Mouse (Mus musculus) adrenal gland, postnatal 4 days (tissue): ENCODE data around the gene Reg4. TPM values are rescaled to one million over a fixed set of nuclear protein-coding genes. Genes with fewer than 3 reads are reported as not detected.
A peak's percentile ranks its signal among the peaks of the same experiment; 100 is the strongest.

Experiments used
- DNase-seq, 2 experiments: peaks; one replicate each; pipeline ENCODE4 v3.0.0; 2021 to 2022; ENCODE audit warnings: low spot score in 2 of 2, mixed read lengths in 2 of 2
- long read RNA-seq, 2 experiments: library from polyadenylated mRNA; stranded (forward); transcript quantifications; one replicate each; pipeline ENCODE4 v2.0.0; 2021
- total RNA-seq, 2 experiments: library from RNA; stranded (reverse); gene quantifications; 2 replicates each; pipeline ENCODE4 v1.2.3; 2021

Reg4 gene
- not detected for total RNA-seq
- long read RNA-seq, experiment 1: 0 reads
- long read RNA-seq, experiment 2: 0 reads

DNA sequence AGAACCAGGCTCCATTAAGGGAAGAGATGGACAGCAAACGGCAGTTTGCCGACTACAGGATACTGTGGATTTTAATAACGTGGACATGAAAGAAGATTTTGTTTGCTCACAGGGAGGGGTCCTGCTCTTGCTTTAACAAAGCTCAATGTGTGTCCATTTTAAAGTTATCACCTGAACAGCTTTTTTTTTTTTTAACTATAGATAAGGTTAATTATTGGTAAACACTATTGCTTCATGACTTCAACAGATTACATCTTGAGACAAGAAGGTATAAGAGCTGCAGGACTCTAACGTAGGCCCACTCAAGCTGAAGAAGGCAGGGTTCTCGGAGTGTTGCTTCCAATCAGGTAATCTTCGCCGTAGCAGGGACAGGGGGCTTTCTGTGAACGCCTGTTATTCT is at the start of gene Reg4:
Gene Reg4, plus strand, starts transcription at position 301 of the 400 bp plus-strand sequence.
- no peak for DNase-seq

GRCm38 (mm10) chr3:98178340-98178739 is 43.6 kb upstream of the Reg4 start:
- DNase-seq: no peak

GRCm38 (mm10) chr3:98180805-98181204 is 41.2 kb upstream of the Reg4 start:
- DNase-seq: no peak

DNA sequence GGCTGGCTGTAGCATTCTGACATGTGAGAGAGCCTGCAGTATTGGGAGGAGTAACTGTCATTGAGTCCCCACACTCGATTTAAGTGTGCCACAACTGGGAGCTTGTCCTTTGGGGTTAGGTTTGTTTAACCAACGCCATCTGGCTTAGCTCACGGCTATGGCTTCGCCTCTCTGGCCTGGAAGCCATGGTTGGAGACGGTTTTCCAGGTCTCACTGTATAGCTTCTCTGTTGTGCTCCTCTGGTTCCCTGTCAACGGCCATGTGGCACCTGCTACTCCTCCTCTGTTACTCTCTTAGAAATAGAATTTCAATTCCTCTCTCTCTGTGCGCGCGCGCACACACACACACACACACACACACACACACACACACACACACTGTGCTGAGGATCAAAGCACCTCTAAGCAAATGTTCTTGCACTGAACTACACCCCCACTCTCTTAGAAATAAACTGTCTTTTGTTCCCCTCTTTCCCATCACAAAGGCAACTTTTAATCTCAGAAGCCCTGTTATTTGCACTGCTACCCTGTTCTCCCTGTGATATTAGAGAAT is 36.7 kb upstream of the Reg4 start:
- no peak for DNase-seq

GRCm38 (mm10) chr3:98187777-98188176 is 34.2 kb upstream of the Reg4 start:
- DNase-seq: no peak

DNA sequence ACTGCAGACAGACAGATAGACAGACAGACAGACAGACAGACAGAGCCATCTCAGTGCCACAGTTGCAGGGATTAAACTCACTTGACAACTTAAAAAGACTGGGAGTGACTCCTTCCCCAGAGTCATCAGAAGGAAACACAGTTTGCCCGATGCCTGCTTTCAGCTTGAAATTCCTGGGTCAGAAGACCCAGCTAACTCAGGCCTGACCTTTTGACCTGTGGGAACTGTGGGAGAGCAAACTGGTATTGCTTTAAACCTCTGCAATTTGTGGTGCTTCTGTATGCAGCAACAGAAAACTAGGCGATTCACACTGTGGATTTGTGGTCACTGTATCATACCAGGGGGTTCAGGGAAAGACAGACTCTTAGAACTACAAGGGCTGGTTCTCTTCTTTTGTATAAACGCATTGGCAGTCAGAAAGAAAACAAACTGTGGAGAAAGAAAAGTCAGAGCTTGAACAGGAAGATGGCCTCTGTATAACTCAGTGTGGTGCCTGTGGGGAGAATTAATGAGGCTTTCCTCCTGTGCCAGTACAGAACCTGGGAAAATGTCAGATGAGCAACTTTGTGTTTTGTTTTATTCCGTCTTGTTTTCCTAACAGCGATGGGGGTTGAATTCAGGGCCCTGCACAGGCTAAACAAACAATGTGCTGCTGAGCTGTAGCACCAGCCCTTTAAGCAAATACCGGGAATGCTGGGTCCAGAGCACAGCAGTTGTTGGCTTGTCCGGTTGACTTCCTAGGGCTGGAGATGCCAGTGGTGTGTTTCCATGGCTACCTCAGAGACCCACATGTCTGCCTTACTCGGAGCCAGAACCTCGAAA is 24.0 kb upstream of the Reg4 start:
- DNase-seq: no peak

DNA sequence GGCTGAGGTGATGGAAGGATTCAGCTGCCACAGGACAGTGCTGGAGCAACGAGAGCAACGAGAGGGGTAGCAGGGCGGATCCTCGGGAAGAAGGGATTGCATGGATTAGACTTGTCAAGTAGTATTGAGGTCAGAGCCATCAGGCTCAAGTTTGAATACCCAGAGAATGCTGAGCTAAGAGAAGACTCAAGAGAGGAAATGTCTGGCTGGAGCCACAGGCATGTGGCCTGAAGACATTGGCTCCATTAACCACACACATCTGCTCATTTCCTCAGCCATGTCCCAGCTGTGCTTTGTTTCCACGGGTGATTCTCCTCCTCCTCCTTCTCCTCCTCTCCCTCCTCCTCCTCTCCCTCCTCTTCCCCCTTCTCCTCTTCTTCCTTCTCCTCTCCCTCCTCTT is 22.2 kb upstream of the Reg4 start:
- DNase-seq: no peak

- no peak for DNase-seq
These were observed 18.7 kb upstream of the Reg4 start for GRCm38 (mm10) chr3:98203282-98203681.

DNA sequence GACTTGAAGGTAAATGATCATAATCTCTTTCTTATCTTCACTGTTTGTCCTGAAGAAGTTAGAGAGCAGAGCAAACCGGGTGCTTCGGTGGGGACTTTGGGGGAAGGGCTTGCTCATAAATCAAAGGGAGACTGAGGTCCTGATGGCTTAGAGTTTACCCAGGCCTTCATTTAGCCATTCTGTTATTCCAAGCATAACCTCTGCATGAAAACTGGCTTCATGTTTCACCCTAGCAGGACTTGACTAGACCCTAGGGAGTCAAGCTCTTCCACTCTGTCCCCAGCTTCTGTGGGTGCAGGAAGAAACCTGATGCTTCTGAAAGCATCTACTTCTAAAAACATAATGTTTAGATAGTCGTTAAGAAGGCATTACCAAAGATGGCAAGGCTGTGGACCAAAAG is 15.0 kb upstream of the Reg4 start:
- DNase-seq: no peak

DNA sequence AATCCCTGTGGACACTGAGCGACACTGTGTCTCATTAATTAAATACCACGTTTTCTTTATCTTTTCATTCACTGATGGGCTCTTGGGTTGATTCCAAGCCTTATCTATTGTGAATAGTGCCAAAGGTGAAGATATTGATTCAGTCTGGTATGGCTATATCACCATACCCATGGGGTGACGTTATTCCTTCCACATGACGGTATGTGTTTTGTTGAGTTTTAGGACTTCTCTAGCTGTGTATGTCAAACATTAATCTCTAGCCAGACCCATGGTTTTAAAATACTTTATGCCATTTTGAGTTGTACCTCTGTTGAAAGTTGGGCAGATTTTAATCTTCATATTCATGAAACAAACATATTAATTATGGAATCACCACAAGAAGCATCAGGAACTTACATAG is 12.8 kb upstream of the Reg4 start:
- no peak for DNase-seq

DNA sequence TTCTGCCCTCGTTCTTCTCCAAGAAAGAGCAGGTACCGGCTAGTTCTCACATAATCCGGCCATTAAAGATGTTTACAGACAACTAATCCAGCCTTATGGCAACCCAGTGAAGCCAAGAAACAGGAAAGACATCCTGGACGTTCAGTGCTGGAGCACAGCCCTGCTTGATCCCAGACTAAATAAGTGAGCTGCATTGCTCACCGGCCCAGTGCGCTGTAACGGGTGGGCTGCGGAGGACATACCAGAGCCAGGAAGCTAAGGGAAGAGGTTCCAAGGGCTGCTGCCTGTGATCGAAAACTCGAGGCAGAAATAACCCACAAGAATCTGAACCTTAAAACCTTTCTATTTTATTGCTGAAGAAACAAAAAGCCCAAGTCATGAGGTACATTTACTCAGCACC is 11.1 kb upstream of the Reg4 start:
- no peak for DNase-seq

DNA sequence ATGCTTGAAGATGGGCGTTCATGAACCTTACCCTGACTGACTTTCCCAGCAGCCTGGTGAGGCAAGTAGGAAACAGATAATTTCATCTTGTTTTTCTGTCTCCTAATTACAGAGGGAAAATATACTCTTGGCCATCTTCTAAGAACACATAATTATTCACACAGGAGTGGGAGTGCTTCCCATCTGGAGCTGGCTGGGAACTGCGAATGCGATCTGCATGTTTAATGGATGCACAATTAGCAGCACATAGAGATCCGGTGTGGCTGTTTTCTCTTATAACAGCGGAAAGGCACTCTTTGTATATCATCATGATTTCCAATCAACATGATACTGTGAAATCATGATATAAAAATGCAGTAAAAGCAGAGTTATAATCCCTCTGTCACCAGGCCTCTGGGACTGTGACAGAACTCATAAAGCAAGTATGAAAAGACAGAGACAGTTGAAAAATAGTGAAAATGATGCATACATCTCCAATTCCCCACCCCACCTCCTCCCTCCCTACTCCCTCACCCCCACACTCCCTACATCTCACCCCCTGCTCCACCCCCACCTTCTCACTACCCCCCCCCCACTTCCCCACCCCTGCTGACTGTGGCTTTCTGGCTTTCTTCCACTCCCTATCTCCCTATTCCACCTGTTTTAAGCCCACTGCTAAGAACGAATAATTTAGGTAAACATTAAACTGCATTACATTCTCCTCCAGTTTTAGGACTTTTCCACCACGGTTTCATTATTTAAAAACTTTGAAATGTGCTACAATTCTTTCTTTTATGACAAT is 10.5 kb upstream of the Reg4 start:
- no peak for DNase-seq

DNA sequence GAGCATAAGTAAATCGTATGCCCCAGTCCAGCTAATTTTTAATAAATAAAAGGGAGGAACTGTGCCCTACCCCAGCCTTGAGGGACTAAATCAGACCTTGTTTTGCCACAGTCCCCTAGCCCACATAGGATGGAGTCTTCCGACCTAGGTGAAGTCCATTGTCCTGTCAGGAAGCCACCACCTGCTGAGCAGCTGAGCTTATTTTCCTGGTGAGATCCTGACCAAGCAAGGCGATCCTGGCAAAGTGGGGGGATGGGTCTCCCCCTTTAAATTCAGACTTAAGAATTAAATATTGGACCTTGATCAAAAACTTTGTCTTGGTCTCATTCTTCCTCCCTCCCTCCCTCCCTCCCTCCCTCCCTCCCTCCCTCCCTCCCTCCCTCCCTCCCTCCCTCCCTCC is 5.7 kb upstream of the Reg4 start:
- no peak for DNase-seq

- DNase-seq: no peak
These were observed 1.3 kb downstream of the Reg4 start for GRCm38 (mm10) chr3:98223263-98223662.

GRCm38 (mm10) chr3:98223783-98224580 is 2.0 kb downstream of the Reg4 start:
- peak in 1 of 2 experiments; percentile 47 for DNase-seq

- DNase-seq: no peak
These were observed 3.0 kb downstream of the Reg4 start for GRCm38 (mm10) chr3:98224975-98225374.

DNA sequence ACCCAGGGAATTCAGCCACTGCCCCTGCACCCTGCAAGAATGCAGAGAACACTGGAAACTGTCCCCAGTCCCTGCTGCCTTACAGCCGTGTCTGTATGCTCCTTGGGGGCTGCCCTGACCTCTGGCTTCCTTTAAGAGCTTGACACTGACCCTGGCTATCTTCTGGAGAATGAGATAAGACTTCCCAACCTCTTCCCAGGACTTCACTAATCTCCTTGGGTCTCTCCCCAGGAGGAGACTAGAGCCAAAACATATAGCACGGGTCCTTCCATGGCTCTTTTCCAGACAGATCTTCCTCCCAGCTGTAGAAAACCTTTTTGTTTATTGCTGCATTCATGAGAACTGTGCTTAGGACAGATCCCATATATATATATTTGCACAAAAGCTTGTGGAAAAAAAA is 3.8 kb downstream of the Reg4 start:
- no peak for DNase-seq

DNA sequence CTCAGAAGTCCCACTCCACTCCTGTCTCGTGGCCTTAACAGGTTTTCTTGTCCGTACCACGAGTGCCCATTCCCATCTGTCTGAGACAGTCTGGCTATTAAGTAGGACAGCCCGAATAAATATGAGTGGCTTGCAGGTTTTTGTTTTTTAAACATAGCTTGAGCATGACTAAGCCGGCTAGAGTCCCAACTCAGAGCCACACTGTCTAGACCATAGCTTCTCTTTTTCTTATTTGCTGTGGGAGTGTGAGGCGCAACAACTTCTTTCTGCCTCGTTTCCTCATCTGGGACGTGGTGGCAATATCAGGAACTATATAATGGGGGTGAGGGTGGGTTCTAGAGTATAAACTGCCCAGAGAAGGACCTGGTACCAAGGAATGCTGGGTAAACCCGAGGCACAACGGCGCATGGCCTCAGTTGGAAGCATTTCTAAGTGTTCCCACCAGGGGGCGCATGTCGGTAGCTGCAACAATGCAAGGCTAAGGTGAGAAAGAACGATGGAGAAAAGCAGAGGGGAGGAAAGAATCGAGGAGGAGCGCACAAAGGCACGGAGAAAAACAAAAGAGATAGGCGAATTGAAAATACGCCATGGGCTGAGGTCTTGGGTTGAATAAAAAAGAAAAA is 5.1 kb downstream of the Reg4 start:
- peak; percentile 48 to 55 for DNase-seq

GRCm38 (mm10) chr3:98227763-98228162 is 5.8 kb downstream of the Reg4 start:
- DNase-seq: no peak

DNA sequence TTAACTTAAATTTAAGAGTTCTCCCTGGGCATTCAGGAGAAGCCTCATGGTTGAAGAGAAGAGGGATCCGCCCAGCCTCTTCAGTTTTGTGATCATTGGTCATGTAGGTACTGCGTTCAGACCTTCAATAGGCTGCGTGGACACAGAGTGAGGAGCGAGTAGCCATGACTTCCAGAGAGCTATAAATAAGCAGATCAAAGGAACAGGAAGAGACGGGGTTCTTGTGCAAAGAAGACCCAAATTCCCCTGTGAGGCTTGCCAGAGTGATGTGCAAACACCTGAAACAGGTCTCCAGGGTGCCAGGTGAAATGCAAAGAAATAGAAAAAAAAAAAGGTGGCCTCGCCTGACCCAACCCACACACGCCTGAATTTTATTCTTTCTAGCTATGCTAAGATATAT is 8.0 kb downstream of the Reg4 start:
- DNase-seq: no peak

GRCm38 (mm10) chr3:98233504-98233903 is 11.5 kb downstream of the Reg4 start:
- no peak for DNase-seq
